Mouse (Mus musculus): Measurements from ENCODE around the gene Gm21760. TPM values are rescaled to one million over a fixed set of nuclear protein-coding genes. Genes with fewer than 3 reads are reported as not detected.
"Not testable (repeated sequence)": the region's sequence is repeated elsewhere in the genome, so short reads cannot be mapped to it uniquely, and the experiment has no call there.

Gene Gm21760
- polyA plus RNA-seq (2012; rRNA removed): not detected in 2 replicates

- not testable (repeated sequence) for DNase-seq (ENCODE audit: low read depth)
Measured at GRCm38 (mm10) chrY:80133479-80133878, at the start of gene Gm21760. Gene Gm21760, plus strand, starts transcription at chrY:80133779.

All from brain, embryonic 14.5 days (tissue).